Mouse (Mus musculus) MEL (cell line): Measurements from ENCODE around the gene Gsto2.

Experiments used
- CTCF ChIP-seq, 3 experiments: IDR thresholded peaks in 2 of 3; conservative IDR thresholded peaks in 1 of 3; 2 replicates each; pipeline ENCODE4 v1.5.1; 2011 to 2012; ENCODE audit warnings: low read length in 3 of 3, low read depth in 2 of 3, mild to moderate bottlenecking in 2 of 3, improper control_type of control experiment in 1 of 3, inconsistent platforms in 1 of 3, mixed read lengths in 1 of 3, moderate library complexity in 1 of 3; ENCODE audit not compliant: control insufficient read depth in 1 of 3, insufficient read depth in 1 of 3, poor library complexity in 1 of 3, severe bottlenecking in 1 of 3
- EP300 ChIP-seq, 2 experiments: IDR thresholded peaks; 2 replicates each; pipeline ENCODE4 v1.6.1; 2011; ENCODE audit warnings: improper control_type of control experiment in 2 of 2, low read length in 2 of 2, low read depth in 1 of 2, mild to moderate bottlenecking in 1 of 2
- GABPA ChIP-seq: IDR thresholded peaks from 2 replicates; pipeline ENCODE4 v1.6.1; 2012; ENCODE audit warnings: low read depth, mild to moderate bottlenecking, inconsistent platforms, low read length, improper control_type of control experiment, moderate library complexity
- NELFE ChIP-seq: IDR thresholded peaks from 2 replicates; pipeline ENCODE4 v1.6.1; 2011; ENCODE audit warnings: low read depth, low read length, improper control_type of control experiment
- POLR2A ChIP-seq, 2 experiments: IDR thresholded peaks; 2 replicates each; pipeline ENCODE4 v1.6.1; 2011 to 2012; ENCODE audit warnings: low read length in 2 of 2, mild to moderate bottlenecking in 2 of 2, control low read depth in 1 of 2, improper control_type of control experiment in 1 of 2, low read depth in 1 of 2, moderate library complexity in 1 of 2; ENCODE audit not compliant: control insufficient read depth in 1 of 2, insufficient read depth in 1 of 2, poor library complexity in 1 of 2
- POLR2AphosphoS2 ChIP-seq: IDR thresholded peaks from 2 replicates; pipeline ENCODE4 v1.6.1; 2011; ENCODE audit warnings: low read length, improper control_type of control experiment
- TAL1 ChIP-seq: IDR thresholded peaks from 2 replicates; pipeline ENCODE4 v1.6.1; 2012; ENCODE audit warnings: mild to moderate bottlenecking, inconsistent platforms, low read length, moderate library complexity, mixed read lengths
- TBP ChIP-seq: IDR thresholded peaks from 2 replicates; pipeline ENCODE4 v1.8.0; 2011; ENCODE audit warnings: low read depth, low read length, improper control_type of control experiment
- UBTF ChIP-seq: IDR thresholded peaks from 2 replicates; pipeline ENCODE4 v1.6.1; 2012; ENCODE audit warnings: low read depth, mild to moderate bottlenecking, inconsistent platforms, low read length, improper control_type of control experiment, moderate library complexity, borderline replicate concordance; ENCODE audit not compliant: insufficient read depth
- USF1 ChIP-seq: IDR thresholded peaks from 2 replicates; pipeline ENCODE4 v1.6.1; 2014; ENCODE audit warnings: low read depth, mild to moderate bottlenecking, inconsistent platforms, low read length, improper control_type of control experiment, moderate library complexity

- TF ChIP-seq NELFE = no peak
- TF ChIP-seq CTCF (IDR thresholded peaks at IDR 0.05 in 2 of 3, conservative IDR thresholded peaks at IDR 0.05 in 1 of 3; ENCODE audit: control insufficient read depth in 1 of 3, insufficient read depth in 1 of 3, low read depth in 2 of 3, low read length in 3 of 3, poor library complexity in 1 of 3, severe bottlenecking in 1 of 3) = no peak
- TF ChIP-seq EP300 (IDR thresholded peaks at IDR 0.05; ENCODE audit: low read depth in 1 of 2, low read length in 2 of 2) = no peak
- TF ChIP-seq USF1 = no peak
- TF ChIP-seq UBTF = no peak
- TF ChIP-seq POLR2AphosphoS2 = no peak
- no peak for TF ChIP-seq POLR2A (IDR thresholded peaks at IDR 0.05; ENCODE audit: control insufficient read depth in 1 of 2, insufficient read depth in 1 of 2, low read depth in 1 of 2, low read length in 2 of 2, poor library complexity in 1 of 2)
- no peak for TF ChIP-seq GABPA
- no peak for TF ChIP-seq TAL1
- no peak for TF ChIP-seq TBP
These were observed 25.3 kb downstream of the Gsto2 start for GRCm38 (mm10) chr19:47890489-47891130.
